Mouse (Mus musculus) ovary, adult 2 months (tissue): ENCODE measurements around the gene Wiz. TPM values are rescaled to one million over a fixed set of nuclear protein-coding genes. Genes with fewer than 3 reads are reported as not detected.

Experiments
- polyA plus RNA-seq: library from polyadenylated mRNA; depleted of rRNA; stranded (reverse); fragments of >200 nt; gene quantifications from 2 replicates; pipeline ENCODE4 v1.2.3, GENCODE M21; 2012; rRNA removed

The Wiz gene
- polyA plus RNA-seq, result 52.8 and 63.4 TPM in 2 replicates

GRCm38 (mm10) chr17:32389101-32389659 lies at the start of gene Wiz:
Gene Wiz (minus strand): TSS chr17:32389439.

GRCm38 (mm10) chr17:32424034-32424433 lies 34.8 kb upstream of the Wiz start, which contains the start of gene Pglyrp2:
Gene Pglyrp2 (minus strand): TSS chr17:32424167.

GRCm38 (mm10) chr17:32403417-32403816 lies 14.2 kb upstream of the Wiz start, which contains the start of gene Rasal3:
Gene Rasal3 (minus strand): TSS chr17:32403583.

GRCm38 (mm10) chr17:32350382-32350983 lies 38.8 kb downstream of the Wiz start, which contains the start of gene Akap8l:
Gene Akap8l (minus strand): TSS chr17:32350607.

GRCm38 (mm10) chr17:32320597-32321389 lies 68.4 kb downstream of the Wiz start, which contains the start of gene Akap8:
Gene Akap8 (minus strand): TSS chr17:32321238.

Other genes with a start within 250 kb of the Wiz start
- 55.4 and 66.8 TPM in 2 replicates for gene Notch3, start 222.6 kb downstream of the Wiz start, polyA plus RNA-seq
- gene Ephx3, start 199.9 kb downstream of the Wiz start, polyA plus RNA-seq, result 0.84 and 1.4 TPM in 2 replicates
- 40.1 and 44.5 TPM in 2 replicates for gene Brd4, start 104.7 kb downstream of the Wiz start, polyA plus RNA-seq
- gene Akap8, start 68.2 kb downstream of the Wiz start, polyA plus RNA-seq, result 76.6 and 99.8 TPM in 2 replicates
- gene Akap8l, start 38.8 kb downstream of the Wiz start, polyA plus RNA-seq, result 295 and 307 TPM in 2 replicates
- gene Rasal3, start 14.1 kb upstream of the Wiz start, polyA plus RNA-seq, result 3.3 and 4.3 TPM in 2 replicates
- 0.81 and 1.0 TPM in 2 replicates for gene Pglyrp2, start 34.7 kb upstream of the Wiz start, polyA plus RNA-seq
- 1.7 and 2.3 TPM in 2 replicates for gene Cyp4f39, start 63.3 kb upstream of the Wiz start, polyA plus RNA-seq
- gene Cyp4f17, start 116.6 kb upstream of the Wiz start, polyA plus RNA-seq, result 16.8 and 20.2 TPM in 2 replicates
- gene Cyp4f16, start 147.1 kb upstream of the Wiz start, polyA plus RNA-seq, result 15.0 and 15.3 TPM in 2 replicates
- gene Cyp4f37, start 231.9 kb upstream of the Wiz start, polyA plus RNA-seq, result not detected in 2 replicates